Mouse (Mus musculus): Measurements from ENCODE around the gene Pygm. TPM values are rescaled to one million over a fixed set of nuclear protein-coding genes. Genes with fewer than 3 reads are reported as not detected.

Gene Pygm
- polyA plus RNA-seq, 2 experiments from 2014 or later, result 3.7 to 8.0 TPM

- no peak for ATAC-seq
Observed at GRCm38 (mm10) chr19:6354030-6354429, 30.2 kb upstream of the Pygm start.

GRCm38 (mm10) chr19:6361291-6361690 is 22.9 kb upstream of the Pygm start:
- no peak for ATAC-seq

- ATAC-seq, result peak; percentile 74
Observed at GRCm38 (mm10) chr19:6363091-6363410, 21.1 kb upstream of the Pygm start.

- peak; percentile 85 for ATAC-seq
Observed at GRCm38 (mm10) chr19:6363411-6364240, 20.6 kb upstream of the Pygm start, which contains the start of gene Sf1. TSS of gene Sf1 (plus strand) at chr19:6363690.

GRCm38 (mm10) chr19:6364317-6364725 is 19.9 kb upstream of the Pygm start:
- no peak for ATAC-seq

- no peak for ATAC-seq
Observed at GRCm38 (mm10) chr19:6364842-6365241, 19.4 kb upstream of the Pygm start.

- ATAC-seq, result no peak
Observed at GRCm38 (mm10) chr19:6370175-6370574, 14.0 kb upstream of the Pygm start.

GRCm38 (mm10) chr19:6372433-6372832 is 11.8 kb upstream of the Pygm start:
- ATAC-seq, result no peak

- peak; percentile 28 for ATAC-seq
Observed at GRCm38 (mm10) chr19:6373539-6374400, 10.4 kb upstream of the Pygm start.

- ATAC-seq, result no peak
Observed at GRCm38 (mm10) chr19:6374571-6374970, 9.6 kb upstream of the Pygm start.

GRCm38 (mm10) chr19:6375423-6376254 is 8.6 kb upstream of the Pygm start:
- no peak for ATAC-seq

- no peak for ATAC-seq
Observed at GRCm38 (mm10) chr19:6376255-6376564, 8.0 kb upstream of the Pygm start.

GRCm38 (mm10) chr19:6376643-6377042 is 7.6 kb upstream of the Pygm start:
- no peak for ATAC-seq

- ATAC-seq, result no peak
Observed at GRCm38 (mm10) chr19:6377327-6378040, 6.7 kb upstream of the Pygm start.

- ATAC-seq, result no peak
Observed at GRCm38 (mm10) chr19:6380411-6381166, 3.6 kb upstream of the Pygm start.

GRCm38 (mm10) chr19:6381238-6381637 is 3.0 kb upstream of the Pygm start:
- no peak for ATAC-seq

- no peak for ATAC-seq
Observed at GRCm38 (mm10) chr19:6382323-6382924, 1.8 kb upstream of the Pygm start.

- ATAC-seq, result no peak
Observed at GRCm38 (mm10) chr19:6383470-6383869, 729 bp upstream of the Pygm start.

GRCm38 (mm10) chr19:6384954-6385353 is 755 bp downstream of the Pygm start:
- no peak for ATAC-seq

GRCm38 (mm10) chr19:6385419-6385818 is 1.2 kb downstream of the Pygm start:
- ATAC-seq, result no peak

- no peak for ATAC-seq
Observed at GRCm38 (mm10) chr19:6385821-6386220, 1.6 kb downstream of the Pygm start.

Measured in activated CD4-positive, CD25-positive, alpha-beta regulatory T cell, adult 4 months (primary cell).